Mouse (Mus musculus) limb, embryonic 14.5 days (tissue): ENCODE results near the gene Abcb8. TPM values are rescaled to one million over a fixed set of nuclear protein-coding genes. Genes with fewer than 3 reads are reported as not detected.

Experiments
- ATAC-seq: fragments of 200-750 bp; cut with Nextera tagmentation; 2 replicates; pipeline ENCODE4 v1.8.0; 2017; ENCODE audit warnings: low read depth, moderate number of reproducible peaks, moderate TSS enrichment; ENCODE audit not compliant: low FRiP score
- DNase-seq: peaks from one replicate; pipeline ENCODE4 v3.0.0-alpha.2; 2015; ENCODE audit warnings: low spot score
- H3K27ac ChIP-seq: fragments of 300-500 bp; sonication (generic); replicated peaks from 2 replicates; pipeline ENCODE4 v1.5.1; 2014; ENCODE audit warnings: low read depth, mild to moderate bottlenecking, low read length, moderate library complexity, mixed read lengths
- H3K27me3 ChIP-seq: fragments of 300-500 bp; sonication (generic); 2 replicates; pipeline ENCODE4 v1.6.1; 2014; ENCODE audit warnings: low read length, mixed read lengths; ENCODE audit not compliant: control insufficient read depth, insufficient read depth
- H3K36me3 ChIP-seq: fragments of 300-500 bp; sonication (generic); 2 replicates; pipeline ENCODE4 v1.6.1; 2014; ENCODE audit warnings: mild to moderate bottlenecking, low read length, moderate library complexity, mixed read lengths; ENCODE audit not compliant: control insufficient read depth, insufficient read depth
- H3K4me1 ChIP-seq: fragments of 300-500 bp; sonication (generic); 2 replicates; pipeline ENCODE4 v1.6.1; 2014; ENCODE audit warnings: antibody characterized with exemption, low read length, mixed read lengths; ENCODE audit not compliant: control insufficient read depth, insufficient read depth
- H3K4me2 ChIP-seq: fragments of 300-500 bp; sonication (generic); replicated peaks from 2 replicates; pipeline ENCODE4 v1.6.1; 2014; ENCODE audit warnings: low read depth, mild to moderate bottlenecking, low read length, moderate library complexity; ENCODE audit not compliant: severe bottlenecking
- H3K4me3 ChIP-seq: fragments of 300-500 bp; sonication (generic); replicated peaks from 2 replicates; pipeline ENCODE4 v1.5.1; 2014; ENCODE audit warnings: low read length
- H3K9ac ChIP-seq: fragments of 300-500 bp; sonication (generic); 2 replicates; pipeline ENCODE4 v1.6.1; 2014; ENCODE audit warnings: mild to moderate bottlenecking, low read depth, low read length, moderate library complexity; ENCODE audit not compliant: severe bottlenecking
- H3K9me3 ChIP-seq: fragments of 300-500 bp; sonication (generic); 2 replicates; pipeline ENCODE4 v1.6.1; 2016; ENCODE audit warnings: low read length; ENCODE audit not compliant: control insufficient read depth
- POLR2A ChIP-seq: fragments of 200-500 bp; IDR thresholded peaks from 2 replicates; pipeline ENCODE4 v1.8.0; 2012; ENCODE audit warnings: inconsistent platforms, mild to moderate bottlenecking, moderate library complexity, borderline replicate concordance; ENCODE audit not compliant: insufficient read depth, insufficient read length; ENCODE audit errors: extremely low read depth
- WGBS: fragments of 180-500 bp; shearing (Covaris S2); extraction: QIAGEN DNeasy Blood & Tissue Kit; methylation state at CpG from one replicate; pipeline ENCODE4 v1.1.7; 2014; 5-methylcytosine and 5-hydroxymethylcytosine counted together
- polyA plus RNA-seq, 2 experiments: library from polyadenylated mRNA; depleted of rRNA in 1 of 2; stranded (reverse) in 1 of 2; unstranded in 1 of 2; fragments of >200 nt; fragmentation: Nextera tagmentation in 1 of 2; extraction: Ambion mirVana in 1 of 2; gene quantifications; 2 replicates each; pipeline versions ENCODE4 v1.2.1 to v1.2.3; 2012 to 2014

The Abcb8 gene
- polyA plus RNA-seq, 2 experiments: 35.8 to 45.3 TPM

GRCm38 (mm10) chr5:24400911-24401605 lies 7.6 kb downstream of the Abcb8 start:
- DNase-seq (no peak), ATAC-seq (no peak)
- Histone ChIP-seq H3K36me3 (peaks cover 42% of the 10 kb centered on the region), H3K9ac (no peak overlapping the region), H3K9me3 (no peaks in the 10 kb centered on the region), H3K4me1 (no peaks in the 10 kb centered on the region), H3K27ac (no peak overlapping the region), H3K4me3 (no peak overlapping the region), H3K27me3 (no peaks in the 10 kb centered on the region), H3K4me2 (no peak overlapping the region)
- no peak for TF ChIP-seq POLR2A
- WGBS: 100% methylated on average over 5 of the region's 5 CpGs

- H3K36me3 ChIP-seq: peaks cover 48% of the 10 kb centered on the region
These were observed 8.5 kb downstream of the Abcb8 start for GRCm38 (mm10) chr5:24401969-24402368.

GRCm38 (mm10) chr5:24404594-24405360 lies 11.3 kb downstream of the Abcb8 start:
- H3K27me3 ChIP-seq: no peaks in the 10 kb centered on the region
- H3K36me3 ChIP-seq: peaks cover 58% of the 10 kb centered on the region

More at GRCm38 (mm10) chr5:24401969-24402368, 8.5 kb downstream of the Abcb8 start:
- no peaks in the 10 kb centered on the region for H3K4me1 ChIP-seq
- no peak overlapping the region for H3K4me2 ChIP-seq
- DNase-seq (no peak), ATAC-seq (no peak)
- WGBS: 83% methylated on average over 9 of the region's 9 CpGs
- no peak overlapping the region for H3K4me3 ChIP-seq
- TF ChIP-seq POLR2A: no peak
- no peak overlapping the region for H3K9ac ChIP-seq
- no peaks in the 10 kb centered on the region for H3K27me3 ChIP-seq
- H3K27ac ChIP-seq: no peak overlapping the region
- no peaks in the 10 kb centered on the region for H3K9me3 ChIP-seq

GRCm38 (mm10) chr5:24405389-24405876 lies 12.0 kb downstream of the Abcb8 start:
- Histone ChIP-seq H3K9ac (no peak overlapping the region), H3K4me2 (no peak overlapping the region), H3K27ac (no peak overlapping the region), H3K4me1 (no peaks in the 10 kb centered on the region), H3K4me3 (no peak overlapping the region), H3K36me3 (peaks cover 51% of the 10 kb centered on the region), H3K27me3 (no peaks in the 10 kb centered on the region), H3K9me3 (no peaks in the 10 kb centered on the region)
- WGBS: 61% methylated on average over 3 of the region's 3 CpGs
- TF ChIP-seq POLR2A: no peak
- DNase-seq (no peak), ATAC-seq (no peak)

More at GRCm38 (mm10) chr5:24404594-24405360, 11.3 kb downstream of the Abcb8 start:
- DNase-seq (no peak), ATAC-seq (no peak)
- no peak overlapping the region for H3K4me2 ChIP-seq
- no peak overlapping the region for H3K27ac ChIP-seq
- H3K9ac ChIP-seq: no peak overlapping the region
- H3K9me3 ChIP-seq: no peaks in the 10 kb centered on the region
- H3K4me3 ChIP-seq: no peak overlapping the region
- no peaks in the 10 kb centered on the region for H3K4me1 ChIP-seq
- 79% methylated on average over 6 of the region's 6 CpGs for WGBS
- no peak for TF ChIP-seq POLR2A

GRCm38 (mm10) chr5:24408651-24409050 lies 15.2 kb downstream of the Abcb8 start:
- H3K4me2 ChIP-seq: no peak overlapping the region

More at GRCm38 (mm10) chr5:24408651-24409050, 15.2 kb downstream of the Abcb8 start:
- Histone ChIP-seq H3K4me3 (no peak overlapping the region), H3K27ac (no peak overlapping the region), H3K9ac (no peak overlapping the region), H3K9me3 (no peaks in the 10 kb centered on the region), H3K36me3 (peaks cover 25% of the 10 kb centered on the region), H3K4me1 (peaks cover 11% of the 10 kb centered on the region), H3K27me3 (no peaks in the 10 kb centered on the region)
- WGBS: 91% methylated on average over 13 of the region's 13 CpGs
- DNase-seq (no peak), ATAC-seq (no peak)
- no peak for TF ChIP-seq POLR2A
